Mouse (Mus musculus) granulocyte monocyte progenitor cell, adult 5-6 weeks (primary cell): ENCODE results near the gene Uso1. TPM values are rescaled to one million over a fixed set of nuclear protein-coding genes. Genes with fewer than 3 reads are reported as not detected.

ENCODE experiments used
- ATAC-seq: replicated peaks from 2 replicates; pipeline ENCODE4 v1.8.0; 2016; ENCODE audit warnings: mild to moderate bottlenecking, moderate TSS enrichment, inconsistent platforms; ENCODE audit not compliant: poor library complexity, severe bottlenecking
- total RNA-seq, 2 experiments: library from RNA; stranded (forward) in 1 of 2; stranded (reverse) in 1 of 2; fragments of 200-712, 200-1000 nt in 1 of 2; fragments of >200 nt in 1 of 2; fragmentation: Nextera tagmentation in 1 of 2; gene quantifications; 2 replicates each; pipeline ENCODE4 v1.2.3; 2014 to 2017

The Uso1 gene
- total RNA-seq, 2 experiments from 2014 or later = 28.1 to 49.7 TPM

DNA sequence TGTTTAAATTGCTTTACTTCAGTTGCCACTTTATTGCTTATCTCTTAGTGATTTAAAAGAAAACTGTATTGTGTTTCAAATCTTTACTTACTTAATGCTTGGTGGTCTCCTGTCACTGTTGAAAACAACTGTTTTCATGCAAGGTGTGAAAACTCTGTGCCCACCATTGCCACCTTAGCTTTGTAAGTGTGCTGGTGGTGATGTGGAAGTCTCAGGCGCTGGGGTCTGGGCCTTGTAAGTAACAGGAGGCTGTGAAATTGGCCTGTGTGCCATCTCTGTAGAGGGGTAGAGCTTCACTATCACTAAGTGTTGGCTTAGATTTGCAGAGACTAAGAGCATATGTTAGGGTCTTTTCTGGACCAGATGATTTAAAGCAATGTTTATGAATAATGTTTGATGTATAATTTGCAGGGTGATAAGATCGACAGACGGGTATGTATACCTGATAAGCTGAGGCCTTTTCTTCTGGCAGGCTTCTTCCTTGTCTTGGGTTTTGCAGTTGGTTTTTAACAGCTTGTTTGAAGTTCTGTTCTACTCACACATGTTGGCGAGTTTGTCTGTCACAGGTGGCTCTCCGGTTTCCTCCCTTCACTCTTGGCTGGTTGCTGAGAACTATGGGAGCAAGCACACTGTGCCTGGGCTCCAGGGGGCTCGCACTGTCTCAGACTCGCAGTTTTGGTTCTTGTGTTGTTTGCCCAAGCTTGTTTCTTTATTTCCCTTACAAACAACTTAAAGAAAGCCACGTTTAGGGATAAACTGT, 45.5 kb downstream of the Uso1 start:
- ATAC-seq = no peak

DNA sequence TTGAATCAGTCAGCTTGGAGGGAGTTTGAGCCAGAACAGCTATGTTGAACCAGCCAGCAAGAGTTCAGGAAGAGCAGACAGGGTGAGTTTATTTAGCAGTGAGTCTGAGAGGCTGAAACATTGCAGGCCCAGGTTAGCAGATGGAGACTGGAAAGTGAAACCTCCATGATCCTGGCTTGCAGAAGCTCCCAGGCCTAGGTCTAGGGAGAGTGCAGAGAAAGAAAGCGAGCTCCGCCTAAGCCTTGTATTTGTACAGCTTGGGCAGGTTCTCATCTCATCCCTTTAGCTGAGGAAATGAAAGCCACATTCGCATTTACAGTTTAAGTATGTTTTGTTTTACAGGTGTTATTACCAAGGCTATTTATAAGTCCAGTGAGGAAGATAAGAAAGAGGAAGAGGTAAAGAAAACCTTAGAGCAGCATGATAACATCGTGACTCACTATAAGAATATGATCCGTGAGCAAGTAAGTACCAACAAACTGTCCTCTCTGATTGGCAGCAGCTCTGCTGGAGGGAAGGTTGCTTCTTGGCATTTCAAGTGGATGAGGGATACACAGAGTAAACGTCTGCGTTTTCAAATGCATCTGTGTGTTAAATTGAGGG, 51.2 kb downstream of the Uso1 start:
- ATAC-seq = no peak

DNA sequence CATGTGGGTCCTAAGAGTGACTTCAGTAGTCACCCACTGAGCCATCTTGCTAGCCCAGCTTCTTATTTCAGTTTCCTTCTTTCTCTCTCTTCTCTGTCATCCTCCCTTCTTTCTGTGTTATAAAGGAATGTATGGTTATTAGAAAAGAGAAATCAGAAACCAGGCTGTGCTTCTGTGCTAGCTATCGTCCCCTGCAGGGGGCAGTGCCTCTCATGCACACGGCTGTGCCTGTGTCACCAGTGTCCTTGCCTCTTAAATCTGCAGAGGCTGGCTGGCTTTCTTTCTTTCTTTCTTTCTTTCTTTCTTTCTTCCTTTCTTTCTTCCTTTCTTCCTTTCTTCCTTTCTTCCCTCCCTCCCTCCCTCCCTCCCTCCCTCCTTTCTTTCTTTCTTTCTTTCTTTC, 58.0 kb downstream of the Uso1 start:
- peak; percentile 46; the same call in 1 of the 2 replicates for ATAC-seq

DNA sequence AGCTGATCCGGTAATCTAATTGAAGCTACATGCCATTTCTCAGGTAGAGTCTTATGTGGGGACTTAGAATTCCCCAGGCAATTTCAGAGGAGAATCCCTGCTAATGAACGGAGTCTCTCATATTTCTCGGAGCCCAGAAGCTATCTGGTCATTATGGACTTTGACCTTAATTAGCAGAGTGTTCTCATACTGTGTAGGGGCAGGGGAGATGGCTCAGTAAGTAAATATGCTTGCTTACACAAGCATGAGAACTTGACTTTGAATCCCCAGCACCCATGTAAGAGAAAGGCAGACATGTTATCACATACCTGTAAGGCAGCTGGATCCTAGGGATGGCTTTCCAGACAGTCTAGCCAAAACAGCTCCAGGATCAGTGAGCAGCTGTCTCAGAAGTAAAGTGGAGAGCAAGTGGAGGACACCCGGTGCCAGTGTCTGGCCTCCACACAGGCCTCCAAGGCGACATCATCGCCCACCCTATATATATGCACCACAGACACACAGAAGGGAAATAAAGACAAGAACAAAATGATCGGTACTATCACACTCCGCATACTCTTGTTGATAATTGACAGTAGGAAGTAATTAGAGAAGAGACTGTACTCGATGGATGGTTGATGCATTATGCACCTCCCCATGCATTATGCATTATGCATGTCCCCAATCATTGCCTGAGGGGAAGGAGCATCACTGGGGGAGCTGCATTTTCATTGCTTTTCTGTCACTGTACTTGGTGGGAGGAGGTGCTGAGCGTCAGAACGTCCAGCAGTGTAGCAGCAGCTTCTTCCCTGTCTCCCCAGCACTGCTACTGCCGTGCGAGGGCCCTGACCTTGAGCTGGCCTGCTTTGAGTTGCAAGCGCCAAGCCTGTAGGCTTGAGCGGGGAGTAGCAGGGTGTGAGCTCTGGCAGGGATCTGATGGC, 59.4 kb downstream of the Uso1 start:
- ATAC-seq = no peak

DNA sequence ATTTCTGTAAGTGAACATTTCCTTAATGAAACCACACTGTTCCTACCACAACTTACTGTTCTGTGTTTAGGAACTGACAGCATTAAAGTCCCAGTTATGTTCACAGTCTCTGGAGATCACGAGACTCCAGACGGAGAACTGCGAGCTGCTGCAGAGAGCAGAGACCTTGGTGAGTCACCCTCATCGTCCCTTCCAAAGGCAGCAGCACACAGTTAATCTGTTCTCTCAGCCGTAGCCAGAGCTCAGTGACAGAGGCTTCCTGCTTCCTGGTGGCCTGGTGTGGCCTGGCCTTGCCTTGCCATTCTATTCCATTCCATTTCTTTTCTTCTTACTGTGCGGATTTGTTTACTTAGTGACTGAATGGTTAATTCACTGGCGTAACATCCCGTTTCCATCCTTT, 60.5 kb downstream of the Uso1 start:
- ATAC-seq = no peak

DNA sequence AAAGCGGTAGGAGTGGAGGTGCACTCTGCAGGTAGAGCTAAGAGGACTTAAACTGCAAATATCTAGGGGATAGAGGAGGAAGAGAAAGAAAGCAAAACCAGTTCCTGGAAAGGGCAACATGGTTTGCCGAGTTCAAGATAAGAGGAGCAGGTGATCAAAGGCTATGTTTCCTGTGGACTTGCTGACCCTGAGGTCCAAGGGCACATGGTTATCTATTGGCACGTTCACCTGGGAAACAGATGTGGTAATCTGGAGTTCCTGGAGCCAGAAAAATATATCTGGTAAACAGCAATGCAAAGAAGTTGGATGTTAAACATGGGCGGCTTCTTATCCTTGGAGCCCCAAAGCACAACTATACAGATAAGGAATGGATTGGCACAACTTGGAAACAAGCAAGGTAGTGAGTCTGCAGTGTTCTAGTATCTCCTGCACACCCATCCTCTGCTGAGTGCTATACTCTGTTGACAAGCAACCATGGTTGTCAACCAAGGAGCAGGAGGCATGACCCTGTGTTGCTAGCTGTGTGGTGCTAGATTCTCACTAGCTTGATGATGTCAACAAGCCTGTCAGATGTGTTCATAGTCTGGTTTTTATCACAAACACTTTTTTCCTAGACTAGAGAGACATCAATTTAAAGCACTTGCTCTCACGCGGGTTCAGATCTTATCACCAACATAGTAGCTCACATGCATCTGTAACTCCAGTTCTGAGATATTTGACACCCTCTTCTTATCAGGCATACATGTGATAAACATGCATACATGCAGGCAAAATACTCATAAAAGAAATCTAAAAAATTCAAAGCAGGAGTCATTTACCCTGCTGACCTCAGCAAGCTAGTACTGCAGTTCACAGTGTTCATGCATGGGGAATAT, 66.7 kb downstream of the Uso1 start:
- ATAC-seq = no peak

DNA sequence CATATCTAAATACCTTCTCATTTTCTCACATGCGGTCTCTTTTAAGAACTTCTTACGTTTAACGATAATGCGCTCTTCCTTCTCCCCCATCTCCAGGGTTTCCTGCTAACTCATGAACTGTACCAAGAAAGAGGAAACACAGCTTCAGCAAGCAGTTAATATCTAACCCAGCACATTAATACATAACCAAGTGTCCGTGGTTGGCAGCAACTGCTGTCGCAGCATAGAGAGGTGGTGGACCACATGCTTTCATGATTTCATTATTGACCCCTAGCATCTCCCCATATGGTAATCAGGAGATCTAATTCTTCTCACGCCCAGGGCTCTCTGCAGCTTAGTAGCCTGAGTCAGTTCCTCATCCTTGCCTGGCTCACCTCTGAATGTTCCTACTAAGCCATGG, 67.4 kb downstream of the Uso1 start:
- ATAC-seq = peak; percentile 72

DNA sequence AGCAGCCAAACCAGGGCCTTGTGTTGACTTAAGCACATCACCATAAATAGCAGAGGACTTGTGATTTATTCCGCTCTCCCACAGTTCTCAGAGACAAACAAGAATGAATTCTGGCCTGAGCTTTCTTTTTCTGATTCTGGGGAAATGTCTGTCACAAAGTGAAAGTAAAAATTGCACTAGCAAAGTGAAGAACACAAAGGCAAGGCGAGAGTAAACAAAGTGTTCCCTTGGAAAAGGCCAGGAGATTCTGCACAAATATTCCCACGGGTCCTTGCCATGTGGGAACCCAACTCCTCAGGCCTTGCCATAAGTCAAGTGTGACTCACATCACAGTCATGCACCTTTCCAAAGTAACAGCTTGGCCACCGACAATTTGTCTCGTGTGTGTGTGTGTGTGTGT, 68.0 kb downstream of the Uso1 start:
- no peak for ATAC-seq

DNA sequence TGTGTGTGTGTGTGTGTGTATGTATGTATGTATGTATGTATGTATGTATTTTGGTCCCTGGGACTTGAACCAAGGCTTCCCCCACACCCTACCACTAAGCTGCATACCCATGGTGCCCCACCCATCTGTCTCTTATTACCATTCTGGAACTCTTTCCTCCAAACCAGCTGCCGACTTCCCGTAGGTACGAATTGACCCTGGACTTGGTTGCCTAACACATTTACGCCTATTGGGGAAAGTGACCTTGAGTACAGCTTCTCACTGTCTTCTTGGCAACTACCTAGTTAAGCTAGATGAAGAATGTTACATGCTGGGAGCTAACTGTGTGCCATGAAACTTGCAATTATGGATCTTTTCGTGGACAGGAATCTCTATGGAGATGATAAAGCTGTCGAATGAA, 68.4 kb downstream of the Uso1 start:
- ATAC-seq = no peak

DNA sequence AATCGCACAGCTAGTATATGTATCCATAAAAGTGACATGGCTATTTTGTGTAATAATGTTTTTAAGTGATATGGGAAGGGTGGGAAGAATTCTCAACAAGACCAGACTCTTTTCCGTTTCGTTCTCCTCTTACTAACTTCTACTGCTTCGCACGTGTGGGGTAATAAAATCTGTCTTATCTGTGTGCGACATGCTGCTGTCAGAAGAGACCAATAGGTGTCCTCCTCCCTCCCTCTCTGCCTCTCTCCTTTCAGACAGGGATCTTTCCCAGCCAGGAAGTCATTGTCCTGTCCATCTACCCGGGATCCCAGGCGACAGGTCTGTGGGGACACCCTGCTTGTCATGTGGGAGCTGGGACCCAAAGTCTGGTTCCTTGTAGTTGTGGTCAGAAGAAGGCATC, 72.5 kb downstream of the Uso1 start:
- no peak for ATAC-seq

DNA sequence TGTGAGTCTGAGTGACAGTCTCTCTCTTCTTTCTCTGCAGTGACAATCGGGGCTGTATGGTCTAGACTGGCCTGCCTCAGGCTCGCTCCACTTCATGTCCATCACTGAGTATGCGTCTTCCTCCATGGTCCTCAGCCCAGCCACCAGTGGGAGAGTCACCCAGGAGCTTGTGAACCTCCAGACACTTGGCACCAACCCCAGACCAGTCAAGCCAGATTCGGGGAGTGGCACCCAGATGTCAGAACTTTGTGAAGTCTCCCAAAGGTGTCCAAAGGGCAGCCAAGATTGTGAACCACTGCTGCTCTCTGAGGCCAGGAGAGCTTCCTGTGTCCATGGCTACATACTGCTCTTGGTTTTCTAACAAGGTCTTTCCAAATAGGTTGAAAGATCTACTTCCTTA, 74.5 kb downstream of the Uso1 start:
- no peak for ATAC-seq

DNA sequence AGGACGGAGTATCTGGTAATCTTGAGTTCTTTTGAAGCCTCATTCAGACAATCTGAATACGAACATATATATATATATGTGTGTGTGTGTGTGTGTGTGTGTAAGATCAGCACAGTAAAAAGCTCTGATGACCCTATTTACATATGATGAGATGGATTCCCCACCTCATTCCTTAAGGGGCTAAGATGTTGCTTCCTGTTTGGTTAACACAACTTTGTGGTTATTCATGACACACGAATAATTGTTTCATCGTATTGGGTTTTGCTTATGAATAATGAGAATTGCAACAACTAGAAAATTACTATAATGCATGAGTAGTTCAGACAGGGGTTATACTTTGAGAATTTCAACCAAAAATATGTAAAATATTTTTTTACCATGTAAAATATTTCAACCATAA, 77.6 kb downstream of the Uso1 start, which contains the start of gene U90926:
Gene U90926 (minus strand): TSS at position 101 of the 400 bp plus-strand sequence.
- ATAC-seq = no peak

DNA sequence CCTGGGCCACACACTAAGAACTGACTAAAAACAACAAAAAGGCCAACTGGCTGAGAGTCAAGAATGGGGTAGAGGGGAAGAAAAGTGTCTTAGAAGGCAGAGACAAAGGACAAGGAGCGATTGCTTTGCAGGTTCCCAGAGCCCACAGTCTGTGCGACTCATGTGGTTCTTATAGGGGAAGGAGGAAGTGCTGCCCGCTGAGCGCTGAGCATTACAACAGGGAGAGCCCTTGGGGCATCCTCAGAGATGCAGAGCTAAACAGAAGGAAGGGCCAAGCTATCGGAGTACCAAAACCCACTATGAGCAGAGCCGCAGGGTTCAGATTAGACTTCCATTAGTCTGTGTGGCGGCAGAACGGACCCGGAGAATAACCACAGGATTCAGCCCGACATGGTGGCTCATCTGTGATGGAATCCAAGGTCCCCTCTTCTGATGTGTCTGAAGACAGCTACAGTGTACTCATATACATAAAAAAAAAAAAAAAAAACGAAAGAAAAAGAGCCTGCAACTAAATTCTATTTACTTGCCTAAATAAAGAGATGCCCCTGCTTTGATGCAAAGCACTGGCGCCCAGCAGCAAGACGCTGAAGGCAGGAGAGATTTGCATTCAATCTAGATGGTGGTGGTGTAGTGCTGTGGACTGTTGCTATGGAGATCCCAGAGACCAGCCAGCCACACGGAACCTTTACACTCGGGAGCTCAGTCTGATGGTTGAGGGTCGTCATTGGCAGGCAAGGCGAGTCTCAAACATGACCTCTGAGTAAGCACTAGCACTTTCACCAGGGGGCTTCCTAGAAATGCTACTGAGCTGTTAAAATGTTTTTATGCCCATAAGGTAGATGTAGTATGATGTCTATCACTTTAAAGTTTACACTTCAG, 81.4 kb downstream of the Uso1 start:
- peak; percentile 74 for ATAC-seq

DNA sequence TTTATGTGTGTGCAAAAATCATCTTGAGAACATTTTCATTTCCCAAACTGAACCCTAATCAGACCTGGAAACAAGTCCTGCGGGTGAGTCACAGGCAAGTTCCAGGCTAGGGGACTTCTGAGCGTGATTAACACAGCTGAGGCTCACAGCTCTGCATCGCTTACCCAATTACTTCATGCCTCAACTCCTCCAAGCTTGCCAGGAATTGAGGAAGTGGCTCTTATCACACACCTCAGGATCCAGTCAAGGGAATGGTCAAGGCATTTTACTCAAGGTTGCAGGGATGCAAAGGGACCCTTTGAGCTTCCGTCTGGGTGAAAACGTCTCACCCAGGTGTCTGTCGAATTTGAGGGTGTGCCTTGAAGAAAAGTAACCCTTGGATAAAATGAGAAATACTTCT, 82.1 kb downstream of the Uso1 start:
- peak; percentile 88 for ATAC-seq

DNA sequence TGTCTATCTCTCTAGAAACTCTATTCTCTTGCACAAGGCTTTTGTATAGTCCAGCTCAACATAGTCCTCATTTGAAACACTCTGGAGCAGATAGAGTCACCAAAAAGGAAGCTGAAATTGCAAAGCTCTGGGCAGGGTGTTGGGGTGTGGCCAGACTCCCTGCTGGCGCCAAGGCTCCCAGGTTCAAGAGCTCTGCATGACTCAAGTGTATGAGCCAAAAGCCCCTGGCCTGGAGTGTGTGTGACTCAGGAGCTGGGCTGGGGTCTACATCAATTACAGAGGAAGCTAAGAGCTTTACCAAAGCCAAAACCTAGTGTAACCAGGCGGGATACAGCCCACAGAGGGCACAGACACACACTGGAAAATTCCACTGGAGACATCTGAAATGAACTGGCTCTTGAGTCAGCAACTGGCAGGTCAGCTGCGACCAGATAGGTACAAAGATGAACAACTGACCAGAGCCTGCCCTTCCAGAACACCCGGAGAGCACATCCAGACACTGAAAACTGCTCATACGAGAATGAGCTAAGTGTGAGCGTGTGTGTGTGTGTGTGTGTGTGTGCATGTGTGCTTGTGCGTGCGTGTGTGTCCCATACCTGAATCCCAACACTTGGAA, 82.7 kb downstream of the Uso1 start:
- peak; percentile 55 for ATAC-seq

DNA sequence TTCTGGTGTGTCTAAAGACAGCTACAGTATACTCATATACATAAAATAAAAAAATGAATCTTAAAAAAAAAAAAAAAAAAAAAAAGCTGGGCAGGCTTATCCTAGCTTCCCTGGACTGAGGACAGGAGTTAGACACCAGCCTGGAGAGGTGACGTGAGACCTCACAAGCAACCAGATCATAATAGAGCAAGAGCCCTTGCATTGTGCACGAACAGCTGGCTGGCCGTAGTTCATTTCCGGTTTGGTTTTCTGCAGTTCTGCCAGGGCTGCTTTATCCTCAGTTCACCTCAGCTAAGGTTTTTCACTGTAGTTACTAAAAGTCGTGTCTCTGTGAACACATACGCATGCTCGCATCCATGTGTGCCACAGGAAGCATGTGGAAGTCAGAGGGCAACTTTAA, 90.0 kb downstream of the Uso1 start:
- ATAC-seq = peak; percentile 22; the same call in 1 of the 2 replicates

DNA sequence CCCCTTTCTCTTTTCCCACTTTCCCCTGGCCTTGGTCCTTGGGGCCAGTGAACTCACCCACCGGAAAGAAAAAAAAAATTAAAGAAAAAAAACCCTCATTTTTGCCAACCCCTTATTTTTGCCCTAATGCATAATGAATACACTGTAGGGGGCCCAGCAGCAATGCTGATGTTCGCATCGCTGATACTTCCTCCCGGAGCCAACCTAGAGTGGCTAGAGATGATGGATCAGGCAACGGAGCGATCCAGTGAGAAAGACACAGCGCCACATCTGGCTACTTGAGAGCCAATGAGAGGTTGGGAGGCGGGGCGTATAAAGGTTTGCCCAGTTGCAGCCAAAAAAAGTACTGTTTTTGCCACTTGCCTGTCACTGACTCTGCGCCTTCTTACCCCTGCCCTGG, 91.0 kb downstream of the Uso1 start:
- ATAC-seq = peak; percentile 30; the same call in 1 of the 2 replicates

DNA sequence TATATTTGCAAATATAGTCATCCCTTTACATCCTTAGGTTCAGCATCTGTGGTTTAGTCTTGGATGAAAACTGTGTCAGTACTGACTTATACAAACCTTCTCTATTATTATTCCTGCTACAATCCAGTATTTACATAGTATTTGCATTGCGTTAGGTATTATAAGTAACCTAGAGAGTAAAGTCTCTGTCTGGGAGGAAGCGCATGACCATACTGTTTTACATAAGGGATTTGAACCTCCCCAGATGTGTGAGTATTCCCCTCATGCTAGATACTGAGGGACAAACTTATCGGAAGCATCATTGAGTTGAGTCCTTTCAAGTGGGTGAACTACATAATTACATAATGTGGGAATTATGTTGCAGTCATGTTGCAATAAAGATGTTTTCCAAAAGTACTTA, 91.8 kb downstream of the Uso1 start:
- no peak for ATAC-seq

DNA sequence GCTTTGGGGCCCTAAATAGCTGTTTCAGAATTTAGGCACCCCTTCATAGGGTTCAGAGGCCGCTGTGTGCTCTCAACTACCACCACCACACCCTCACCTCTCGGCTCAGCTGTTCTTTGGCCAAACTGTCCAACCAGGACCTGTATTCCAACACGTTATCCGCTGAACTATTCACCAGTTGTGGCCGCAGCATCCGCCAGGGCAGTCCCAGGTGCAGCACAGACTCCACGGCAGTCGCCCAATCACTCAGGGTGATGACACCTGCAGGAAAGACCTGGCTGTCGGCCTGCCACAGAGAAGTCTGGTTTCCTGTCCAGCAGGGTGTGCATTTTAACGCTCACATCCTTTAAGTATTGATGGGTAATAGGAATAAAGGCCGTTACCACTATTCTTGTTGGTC, 92.6 kb downstream of the Uso1 start:
- ATAC-seq = no peak
